Mouse (Mus musculus) thymus, adult 2 months (tissue): ENCODE data around the gene Prr5.

ENCODE experiments used
- CTCF ChIP-seq: fragments of 200-500 bp; IDR thresholded peaks from 2 replicates; pipeline ENCODE4 v1.5.1; 2012; ENCODE audit warnings: mild to moderate bottlenecking, control low read depth, low read length, moderate library complexity, borderline replicate concordance; ENCODE audit not compliant: control insufficient read depth, poor library complexity, insufficient read depth; ENCODE audit errors: extremely low read depth
- POLR2A ChIP-seq: fragments of 200-500 bp; IDR thresholded peaks from 2 replicates; pipeline ENCODE4 v1.6.1; 2012; ENCODE audit warnings: mild to moderate bottlenecking, low read length, control low read depth, moderate library complexity; ENCODE audit not compliant: control insufficient read depth, poor library complexity, insufficient read depth; ENCODE audit errors: extremely low read depth

DNA sequence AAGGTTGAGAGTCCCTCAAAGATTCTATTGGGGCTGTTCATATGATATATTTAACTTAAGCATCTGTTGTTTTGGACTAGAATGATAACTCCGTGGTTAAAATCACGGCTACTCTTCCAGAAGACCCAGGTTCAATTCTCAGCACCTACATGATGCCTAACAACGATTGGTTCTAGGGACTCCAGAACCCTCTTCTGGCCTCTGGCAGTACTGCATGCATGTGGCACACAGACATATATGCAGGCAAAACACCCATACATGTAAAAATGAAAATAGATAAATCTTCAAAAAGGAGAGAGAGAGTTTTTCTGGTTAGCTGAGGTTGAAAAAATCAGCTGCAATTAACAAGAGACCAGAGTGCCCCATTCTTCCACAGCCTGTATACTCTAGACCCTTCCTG lies 12.7 kb upstream of the Prr5 start:
- TF ChIP-seq CTCF = no peak
- TF ChIP-seq POLR2A = no peak
